10 mouse cellular contexts compared by ENCODE assay signal in the genomic region with DNA sequence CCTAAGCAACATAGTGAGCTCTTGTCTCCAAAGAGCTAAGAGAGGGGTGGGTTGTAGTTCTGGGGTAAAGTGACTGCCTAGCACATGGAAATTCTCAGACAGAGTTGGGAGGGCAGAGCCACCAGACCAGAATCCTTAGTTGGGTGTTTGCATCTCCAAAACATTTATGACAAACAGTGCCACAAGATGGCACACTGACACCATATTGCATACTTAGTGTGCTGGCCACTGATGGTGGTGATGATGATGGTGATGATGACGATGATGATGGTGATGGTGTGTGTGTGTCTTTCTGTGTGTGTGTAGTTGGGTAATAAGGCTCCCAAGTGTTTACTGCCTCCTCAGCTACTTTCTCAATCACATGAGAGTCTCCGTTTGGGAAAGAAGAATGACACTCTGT. TPM values are rescaled to one million over a fixed set of nuclear protein-coding genes. Genes with fewer than 3 reads are reported as not detected.
A peak's percentile ranks its signal among the peaks of the same experiment; 100 is the strongest.
DNase-seq lines count a peak whose midpoint lies in the region; ATAC-seq and TF ChIP-seq lines count a peak whose summit lies in the region.
"Had no signal": no experiment of that assay in that cellular context is flagged by ENCODE, and none has a peak within 500 bp of the region (broad histone marks: within the 10 kb centered on the region; RNA-seq: fewer than 3 reads in every experiment).

No protein-coding gene starts in this region.

- no peak for ATAC-seq in Patski

- POLR2A ChIA-PET in Patski (lab: Charles Lee): interaction anchor here (0.6 kb wide), 1 partner anchor 44 kb away, joined by 3 read pairs; no protein-coding TSS in a partner anchor

- CTCF ChIA-PET in Patski (lab: Charles Lee): interaction anchor here (0.9 kb wide), 1 partner anchor 460 kb away, joined by 3 read pairs; no protein-coding TSS in a partner anchor

- peak; percentile 60 for TF ChIP-seq CTCF in Patski (IDR thresholded peaks at IDR 0.05)

- intact Hi-C loops in heart, postnatal 10 days (cut with DNase I): no loop called here

- no peaks in the 10 kb centered on the region for H3K27me3 ChIP-seq in Patski
- H3K27me3 ChIP-seq: neural tube, embryonic 13.5 days had no signal

- DNase-seq in heart, postnatal 10 days: peak; percentile 21 to 31
- no peak for DNase-seq in heart, adult 8-10 months (ENCODE audit: low spot score)
- peak; percentile 31 for DNase-seq in lung, postnatal 10 days
- no peak for DNase-seq in lung, adult 18-20 months
- no peak for DNase-seq in Patski (ENCODE audit: low read depth, low spot score)
- DNase-seq in induced T-regulatory cell, adult 2 months (ENCODE audit: low read depth): peak; percentile 17
- no peak for DNase-seq in urinary bladder, adult 18-20 months (ENCODE audit: low spot score in 2 of 2)
- DNase-seq: thymus, postnatal 25 days had no signal

- in situ Hi-C loops in Patski (cut with MboI; ENCODE audit: low pct_unique_long_range_greater_than_20kb): loop anchor here (25.0 kb wide), 1 partner anchor 635 kb away; no protein-coding TSS in a partner anchor

RNA-seq across cellular contexts. Expression of a gene that starts 54.0 kb away (rescaled TPM):
- under 1 TPM; 0.74 to 0.96 TPM for total RNA-seq in heart, postnatal 10 days (2021)
- under 1 TPM; 0.31 to 0.89 (median 0.65) TPM for total RNA-seq in heart, adult 8-10 months (2022)
- polyA plus RNA-seq in Patski (2021): 1.7 TPM
- total RNA-seq: hematopoietic stem cell, adult 5-6 weeks had no signal

Comparison
In these comparisons a context has a peak if more than half of its experiments do, and no peak if none do; other contexts are left out.
1. DNase-seq: peak in heart, postnatal 10 days (2 of 2), lung, postnatal 10 days (single experiment) and induced T-regulatory cell, adult 2 months (single experiment); none in heart, adult 8-10 months (single experiment), lung, adult 18-20 months (0 of 2), Patski (single experiment) and urinary bladder, adult 18-20 months (0 of 2).